Mouse (Mus musculus): ENCODE data around the gene Sirpa.

- TF ChIP-seq CTCF (IDR thresholded peaks at IDR 0.05; ENCODE audit: low read depth): no peak
- no peak for TF ChIP-seq EP300 (optimal IDR thresholded peaks at IDR 0.05)
Measured at GRCm38 (mm10) chr2:129569556-129569955, 23.1 kb upstream of the Sirpa start.
